In the genomic region with DNA sequence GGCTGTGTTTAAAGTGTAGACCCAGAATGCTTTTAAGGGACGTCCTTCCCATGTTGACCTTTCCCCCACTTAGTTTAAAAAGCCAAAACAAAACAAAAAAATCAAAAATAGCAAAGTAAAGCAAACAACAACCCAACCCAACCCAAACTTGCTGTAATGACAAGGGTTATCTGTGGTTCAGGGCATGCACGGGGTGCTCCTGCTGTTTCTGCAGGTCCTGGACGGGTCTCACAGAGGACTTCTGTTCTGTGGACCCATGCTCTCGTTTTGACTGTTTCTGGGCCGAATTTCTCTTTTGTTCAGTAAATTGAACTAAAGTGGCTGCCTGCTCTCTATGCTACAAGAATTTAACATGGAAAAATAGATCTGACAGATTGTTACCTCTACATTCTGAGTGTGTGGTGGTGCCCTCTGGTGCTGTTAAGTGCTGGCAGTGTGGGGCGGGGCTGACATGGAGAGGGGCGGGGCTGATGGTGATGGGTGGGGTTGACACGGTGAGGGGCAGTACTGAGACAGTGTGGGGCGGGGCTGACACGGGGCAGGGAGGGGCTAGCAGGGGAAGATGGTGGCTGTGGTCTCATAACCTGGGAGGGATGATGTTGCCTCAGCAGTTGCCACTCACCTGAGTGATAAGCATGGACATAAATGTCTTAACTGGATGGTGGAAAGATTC, we compare ENCODE assay signal across 8 mouse cellular contexts. TPM values are rescaled to one million over a fixed set of nuclear protein-coding genes. Genes with fewer than 3 reads are reported as not detected.
DNase-seq lines count a peak whose midpoint lies in the region; ATAC-seq and TF ChIP-seq lines count a peak whose summit lies in the region.

No protein-coding gene starts in this region.

- no peaks in the 10 kb centered on the region for H3K27me3 ChIP-seq in kidney, embryonic 16.5 days (ENCODE audit: insufficient read depth, low read length)
- H3K27me3 ChIP-seq in kidney, embryonic 14.5 days (ENCODE audit: control insufficient read depth, insufficient read depth, low read length): no peaks in the 10 kb centered on the region
- no peaks in the 10 kb centered on the region for H3K27me3 ChIP-seq in ES-Bruce4 (ENCODE audit: control insufficient read depth, insufficient read depth, low read length, poor library complexity, severe bottlenecking)
- no peaks in the 10 kb centered on the region for H3K27me3 ChIP-seq in liver, embryonic 14.5 days (ENCODE audit: control insufficient read depth, insufficient read depth, low read length)

- TF ChIP-seq CTCF in ES-Bruce4 (IDR thresholded peaks at IDR 0.05; ENCODE audit: low read depth, low read length): peak; percentile 4
- TF ChIP-seq CTCF in liver, embryonic 14.5 days (IDR thresholded peaks at IDR 0.05; ENCODE audit: low read depth): peak; percentile 53

- TF ChIP-seq POLR2A in ES-Bruce4 (IDR thresholded peaks at IDR 0.05; ENCODE audit: insufficient read depth, low read length): no peak

- H3K9ac ChIP-seq in kidney, embryonic 16.5 days (replicated peaks; ENCODE audit: low read length): no peak overlapping the region
- H3K9ac ChIP-seq in kidney, embryonic 14.5 days (ENCODE audit: low read depth, low read length): no peak overlapping the region
- no peak overlapping the region for H3K9ac ChIP-seq in ES-Bruce4 (ENCODE audit: low read depth, poor library complexity, severe bottlenecking)
- H3K9ac ChIP-seq in liver, embryonic 14.5 days (replicated peaks): no peak overlapping the region

- peaks cover 61% of the 10 kb centered on the region for H3K4me1 ChIP-seq in kidney, embryonic 16.5 days (ENCODE audit: insufficient read depth, low read length)
- peaks cover 47% of the 10 kb centered on the region for H3K4me1 ChIP-seq in kidney, embryonic 14.5 days (ENCODE audit: control insufficient read depth, insufficient read depth, low read length)
- H3K4me1 ChIP-seq in ES-Bruce4 (ENCODE audit: control insufficient read depth, insufficient read depth, low read length): peaks cover 4% of the 10 kb centered on the region
- H3K4me1 ChIP-seq in liver, embryonic 14.5 days (replicated peaks; ENCODE audit: control insufficient read depth in 2 of 2, insufficient read depth in 2 of 2, low read length in 1 of 2): peaks cover 12 to 18% of the 10 kb centered on the region in 2 experiments

- TF ChIP-seq EP300 in ES-Bruce4 (IDR thresholded peaks at IDR 0.05; ENCODE audit: insufficient read depth, low read depth, low read length): no peak
- TF ChIP-seq EP300 in liver, embryonic 14.5 days (IDR thresholded peaks at IDR 0.05; ENCODE audit: low read depth): no peak

- H3K27ac ChIP-seq in kidney, embryonic 16.5 days (ENCODE audit: low read length): no peak overlapping the region
- H3K27ac ChIP-seq in kidney, embryonic 14.5 days (ENCODE audit: low read depth, low read length): no peak overlapping the region
- no peak overlapping the region for H3K27ac ChIP-seq in ES-Bruce4 (ENCODE audit: insufficient read depth, low read length)
- H3K27ac ChIP-seq in liver, embryonic 14.5 days: no peak overlapping the region

- no peaks in the 10 kb centered on the region for H3K9me3 ChIP-seq in kidney, embryonic 16.5 days (ENCODE audit: low read length)
- no peaks in the 10 kb centered on the region for H3K9me3 ChIP-seq in kidney, embryonic 14.5 days (ENCODE audit: control insufficient read depth, low read length)
- H3K9me3 ChIP-seq in ES-Bruce4 (replicated peaks; ENCODE audit: control insufficient read depth, insufficient read depth, low read length, poor library complexity, severe bottlenecking): no peaks in the 10 kb centered on the region
- no peaks in the 10 kb centered on the region for H3K9me3 ChIP-seq in liver, embryonic 14.5 days (ENCODE audit: control insufficient read depth, low read length)

- peak; percentile 38 to 46 (median 44) for DNase-seq in liver, embryonic 14.5 days (ENCODE audit: low read depth in 3 of 3, low spot score in 3 of 3)
- peak; percentile 41 to 49 for DNase-seq in thymus, postnatal 36 days
- DNase-seq in frontal cortex, postnatal 14 days (ENCODE audit: low spot score in 2 of 2): no peak
- DNase-seq in right cerebral cortex, postnatal 36 days (ENCODE audit: low spot score in 2 of 2): no peak

- WGBS in kidney, embryonic 16.5 days: 39% methylated on average over 10 of the region's 10 CpGs
- 45% methylated on average over 10 of the region's 10 CpGs for WGBS in kidney, embryonic 14.5 days
- 21% methylated on average over 10 of the region's 10 CpGs for WGBS in liver, embryonic 14.5 days (ENCODE audit: insufficient replicate concordance)

- H3K4me2 ChIP-seq in kidney, embryonic 16.5 days (replicated peaks; ENCODE audit: low read depth, low read length): no peak overlapping the region
- no peak overlapping the region for H3K4me2 ChIP-seq in kidney, embryonic 14.5 days (replicated peaks; ENCODE audit: low read depth, low read length)
- H3K4me2 ChIP-seq in liver, embryonic 14.5 days (ENCODE audit: low read depth): peak overlapping the region; percentile 20

- H3K36me3 ChIP-seq in kidney, embryonic 16.5 days (ENCODE audit: insufficient read depth, low read length): no peaks in the 10 kb centered on the region
- no peaks in the 10 kb centered on the region for H3K36me3 ChIP-seq in kidney, embryonic 14.5 days (ENCODE audit: control insufficient read depth, insufficient read depth, low read length)
- H3K36me3 ChIP-seq in ES-Bruce4 (ENCODE audit: control insufficient read depth, insufficient read depth, low read length, poor library complexity, severe bottlenecking): no peaks in the 10 kb centered on the region
- H3K36me3 ChIP-seq in liver, embryonic 14.5 days (replicated peaks; ENCODE audit: control insufficient read depth, insufficient read depth, low read depth): no peaks in the 10 kb centered on the region

- no peak overlapping the region for H3K4me3 ChIP-seq in kidney, embryonic 16.5 days (ENCODE audit: low read length)
- H3K4me3 ChIP-seq in kidney, embryonic 14.5 days (ENCODE audit: low read length): no peak overlapping the region
- no peak overlapping the region for H3K4me3 ChIP-seq in ES-Bruce4 (ENCODE audit: low read depth, low read length)
- no peak overlapping the region for H3K4me3 ChIP-seq in liver, embryonic 14.5 days (ENCODE audit: insufficient read depth in 1 of 2, low read depth in 2 of 2, low read length in 2 of 2)

- ATAC-seq in kidney, embryonic 16.5 days (ENCODE audit: low FRiP score, low TSS enrichment): peak; percentile 64; the same call in 1 of the 2 replicates
- no peak; the same call in 1 of the 2 replicates for ATAC-seq in kidney, embryonic 14.5 days (ENCODE audit: low FRiP score, low TSS enrichment)
- peak; percentile 89 for ATAC-seq in erythroblast, adult 5-6 weeks (replicated peaks; ENCODE audit: low FRiP score, poor library complexity, severe bottlenecking)
- ATAC-seq in liver, embryonic 14.5 days (ENCODE audit: insufficient read depth): peak; percentile 91

RNA-seq across cellular contexts. Expression of a gene that starts 49.2 kb away (rescaled TPM):
- polyA plus RNA-seq in kidney, embryonic 16.5 days (2015; fragmentation: Nextera tagmentation; extraction: Ambion mirVana): 14.3 and 20.2 TPM in 2 replicates
- 40.1 and 48.2 TPM in 2 replicates for polyA plus RNA-seq in kidney, embryonic 14.5 days (2014; fragmentation: Nextera tagmentation; extraction: Ambion mirVana)
- polyA plus RNA-seq in ES-Bruce4 (2011; ENCODE audit: insufficient read depth, insufficient read length, low read depth, missing spikeins): 289 and 308 TPM in 2 replicates
- 2.3 and 15.2 TPM in 2 replicates for total RNA-seq in erythroblast, adult 5-6 weeks (2015; ENCODE audit: low replicate concordance)
- total RNA-seq in erythroblast, adult 5-6 weeks (2017; ENCODE audit: low replicate concordance): 14.6 and 19.3 TPM in 2 replicates
- 8.6 and 14.5 TPM in 2 replicates for polyA plus RNA-seq in liver, embryonic 14.5 days (2012; rRNA removed)
- 2.3 and 2.7 TPM in 2 replicates for polyA plus RNA-seq in liver, embryonic 14.5 days (2014; fragmentation: Nextera tagmentation; extraction: Ambion mirVana)

Comparison
In these comparisons a context has a peak if more than half of its experiments do, and no peak if none do; other contexts are left out.
1. DNase-seq: peak in liver, embryonic 14.5 days (3 of 3) and thymus, postnatal 36 days (2 of 2); none in frontal cortex, postnatal 14 days (0 of 2) and right cerebral cortex, postnatal 36 days (0 of 2).